Mouse (Mus musculus) ZHBTc4 (cell line): ENCODE measurements around the gene Eri3.

Experiments
- DNase-seq: peaks from one replicate; pipeline ENCODE4 v3.0.0-alpha.2; 2011; ENCODE audit warnings: low read depth, low spot score

Eri3 gene

GRCm38 (mm10) chr4:117577579-117577978 is 27.4 kb downstream of the Eri3 start:
- DNase-seq, result no peak

DNA sequence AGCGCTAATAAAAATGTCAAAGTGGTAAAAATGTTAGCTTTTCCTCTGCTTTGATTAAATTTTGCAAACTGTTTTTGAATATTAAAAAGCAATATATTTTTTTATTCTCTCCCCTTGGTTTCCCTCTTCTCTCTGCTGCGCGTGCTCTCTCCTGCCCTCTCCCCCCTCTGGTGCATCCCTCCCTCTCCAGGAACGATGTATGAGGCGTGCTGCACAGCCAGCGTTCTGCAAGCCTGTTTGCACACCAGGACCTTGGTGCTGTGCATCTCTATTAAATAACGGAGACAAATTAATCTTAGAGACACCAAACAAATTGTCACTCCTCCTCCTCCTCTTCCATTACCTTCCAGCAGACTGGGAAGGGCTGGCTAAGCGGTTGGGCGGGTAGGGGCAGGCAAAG is 31.5 kb downstream of the Eri3 start:
- DNase-seq, result no peak

GRCm38 (mm10) chr4:117585995-117586394 is 35.8 kb downstream of the Eri3 start:
- DNase-seq, result no peak

DNA sequence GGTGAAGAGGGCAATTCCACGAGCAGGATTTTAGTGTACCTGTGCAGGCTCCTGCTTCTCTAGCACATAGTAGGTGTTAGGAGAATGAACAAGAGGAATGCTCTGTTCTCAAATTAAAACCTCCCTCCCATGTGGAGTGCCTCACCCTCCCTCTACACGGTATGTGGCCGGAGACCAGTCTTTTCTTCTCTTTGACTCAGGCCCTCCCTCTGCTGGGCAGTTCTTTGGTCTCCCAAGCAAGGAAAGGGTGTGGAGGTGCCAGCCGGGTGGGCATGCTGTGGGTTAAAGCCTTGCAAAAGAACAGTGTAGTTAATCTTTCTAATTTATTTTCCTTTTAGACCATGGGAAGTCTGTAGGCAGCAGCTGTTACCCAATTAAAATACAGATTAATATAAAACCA is 37.3 kb downstream of the Eri3 start:
- DNase-seq, result no peak

DNA sequence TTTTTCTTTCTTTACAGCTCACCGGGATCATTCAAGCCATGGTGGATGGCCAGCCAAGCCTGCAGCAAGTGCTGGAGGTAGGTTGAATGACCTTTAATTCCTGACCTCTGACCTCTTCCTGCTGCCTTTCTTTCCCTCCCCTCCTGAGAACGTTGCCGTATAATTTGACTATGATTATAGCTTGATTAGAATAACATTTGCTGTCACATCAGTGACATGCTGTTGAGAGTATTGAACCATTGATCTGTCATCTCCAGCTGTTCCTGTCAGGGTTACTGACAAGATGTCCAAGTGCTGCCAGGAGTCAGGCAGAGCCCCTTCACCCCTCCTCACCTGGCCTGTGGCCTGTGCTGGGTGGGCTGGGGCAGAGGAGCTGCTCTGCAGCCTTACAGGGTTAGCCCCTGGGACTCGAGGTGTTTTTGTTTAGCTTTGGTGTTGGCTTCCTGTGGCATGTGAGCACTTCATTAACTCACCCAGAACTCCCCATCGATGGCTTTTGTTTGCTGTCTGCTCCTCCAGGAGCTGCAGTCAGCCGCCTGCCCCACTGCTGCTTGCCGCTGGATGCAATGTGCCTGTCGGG is 39.0 kb downstream of the Eri3 start:
- no peak for DNase-seq

DNA sequence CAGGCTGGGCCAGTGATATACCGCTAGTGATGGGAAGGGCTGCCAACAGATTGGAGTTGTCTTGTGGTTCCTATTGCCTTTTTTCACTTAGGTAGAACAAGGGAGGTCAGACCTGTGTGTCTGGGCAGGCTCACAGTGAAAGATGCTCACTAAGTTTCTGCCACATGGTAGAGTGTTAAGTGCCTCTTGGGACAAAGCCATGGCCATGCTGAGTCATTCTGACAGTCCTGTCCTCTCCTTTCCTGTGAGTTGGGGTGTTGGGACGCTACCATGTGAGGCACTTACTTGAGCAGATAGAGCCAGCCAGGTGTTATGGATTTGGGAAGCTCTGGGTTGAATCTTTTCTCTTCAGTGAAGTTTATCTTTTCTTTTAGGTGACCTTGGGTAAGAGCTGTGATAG is 40.6 kb downstream of the Eri3 start:
- no peak for DNase-seq

DNA sequence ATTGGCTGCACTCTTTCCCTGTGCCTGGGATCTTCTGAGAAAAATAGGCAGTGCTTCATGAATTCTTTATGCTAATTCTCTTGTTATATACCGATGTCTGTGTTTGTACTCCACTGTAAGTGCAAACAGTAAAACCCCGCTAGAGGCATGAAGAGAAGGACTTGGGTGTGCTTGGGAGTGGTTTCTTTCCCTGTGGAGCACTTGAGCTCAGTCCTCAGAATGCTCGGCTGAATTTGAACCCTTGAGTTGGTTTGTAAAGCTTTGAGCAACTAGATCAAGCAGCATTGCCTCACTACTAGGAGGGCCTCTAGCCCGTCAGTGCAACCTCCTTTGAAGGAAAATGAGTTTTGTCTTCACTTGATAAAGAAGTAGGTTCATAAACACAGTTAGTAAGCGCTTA is 42.0 kb downstream of the Eri3 start:
- no peak for DNase-seq

DNA sequence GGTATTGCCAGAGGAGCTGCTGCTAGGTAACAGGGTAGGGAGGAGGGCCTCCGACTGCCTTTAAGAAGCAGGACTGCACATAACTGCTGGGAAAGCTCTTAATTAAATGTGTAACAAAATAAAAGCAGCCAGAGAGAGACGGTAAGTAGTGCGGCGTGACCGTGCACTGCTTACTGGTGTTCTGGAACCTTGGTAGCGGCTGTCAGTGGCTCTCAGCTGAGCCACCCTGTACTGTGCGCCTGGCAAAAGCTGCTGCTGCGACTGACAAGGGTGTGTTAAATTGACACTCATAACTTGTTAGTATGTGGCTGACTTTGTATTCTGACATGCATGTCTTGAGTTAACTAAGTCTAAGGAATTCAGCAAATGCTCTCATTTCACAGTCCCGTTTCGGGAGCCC is 45.1 kb downstream of the Eri3 start:
- no peak for DNase-seq

- no peak for DNase-seq
These were observed 49.9 kb downstream of the Eri3 start for GRCm38 (mm10) chr4:117599986-117600565.

DNA sequence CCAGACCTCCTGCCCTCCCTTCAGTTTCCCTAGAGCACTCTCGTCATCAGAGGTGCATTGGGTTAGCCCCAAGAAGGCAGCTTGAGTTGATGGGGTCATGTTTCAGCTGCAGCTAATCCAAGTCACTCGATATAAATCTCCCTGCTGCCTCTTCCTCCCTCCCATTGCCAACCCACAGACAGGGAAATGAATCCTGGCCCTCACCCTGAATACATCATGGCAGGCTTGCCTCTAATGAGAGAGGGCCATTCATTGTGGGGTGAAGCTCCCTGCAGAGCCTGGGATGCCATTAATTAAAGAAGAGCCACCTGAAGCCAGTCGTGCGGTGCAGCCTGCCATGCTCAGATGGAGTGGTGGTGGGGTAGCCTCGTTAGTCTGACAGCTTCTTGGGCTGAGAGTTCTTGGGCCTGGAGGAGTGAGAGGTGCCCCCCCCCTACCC is 51.2 kb downstream of the Eri3 start:
- no peak for DNase-seq

DNA sequence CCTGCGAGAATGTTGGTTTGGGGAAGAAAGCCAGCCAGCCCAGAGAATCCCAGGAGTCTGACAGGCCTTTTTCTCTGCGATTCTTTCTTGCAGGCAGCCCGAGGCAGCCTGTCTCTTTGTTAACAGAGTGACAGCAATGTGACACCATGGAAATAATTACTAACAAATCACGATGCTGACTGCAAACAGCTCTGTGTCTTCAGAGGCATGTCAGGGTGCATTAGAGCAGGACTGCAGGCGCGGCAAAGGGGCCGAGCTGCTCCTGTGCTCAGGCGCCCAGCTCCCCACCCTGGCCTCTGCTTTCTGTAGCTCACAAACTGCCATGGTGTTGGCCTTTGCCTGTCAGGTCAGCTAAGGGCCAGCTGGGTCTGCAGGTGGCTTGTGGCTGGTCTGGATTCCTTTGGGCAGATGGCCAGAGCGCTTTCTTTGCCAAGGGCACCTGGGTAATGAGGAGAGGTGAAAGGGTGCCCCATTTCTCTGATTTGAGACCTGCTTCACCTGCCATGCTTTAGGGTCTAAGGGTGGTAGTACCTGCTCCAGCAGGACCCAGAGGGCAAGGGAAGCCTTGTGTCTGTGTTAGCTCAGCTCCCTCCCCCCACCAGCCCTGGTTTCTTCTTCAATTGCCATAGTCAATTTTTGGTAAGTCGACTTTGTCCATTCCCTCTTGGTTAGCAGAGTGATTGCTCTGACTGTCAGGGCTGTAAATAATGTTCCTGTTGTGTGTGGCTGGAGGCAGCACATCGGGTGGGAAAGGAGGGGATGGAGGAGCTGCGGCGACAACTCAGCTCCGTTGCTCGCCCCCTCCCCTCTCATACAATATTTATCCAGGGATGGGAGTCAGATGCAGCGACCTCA is 55.2 kb downstream of the Eri3 start:
- DNase-seq, result no peak

DNA sequence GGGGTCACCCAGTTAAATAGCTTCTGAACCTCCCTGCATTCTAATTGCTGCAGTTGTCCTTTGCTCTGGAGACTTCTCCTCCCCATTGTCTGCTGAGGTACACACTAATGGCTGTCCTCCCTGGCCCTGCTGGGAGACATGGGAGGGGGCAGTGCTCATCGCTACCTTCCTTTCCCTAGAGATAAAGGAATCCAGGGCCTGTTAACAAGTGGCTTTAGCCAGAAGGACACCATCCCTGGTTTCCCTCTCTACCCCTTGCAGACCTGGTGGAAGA is 55.7 kb downstream of the Eri3 start:
- DNase-seq, result no peak

DNA sequence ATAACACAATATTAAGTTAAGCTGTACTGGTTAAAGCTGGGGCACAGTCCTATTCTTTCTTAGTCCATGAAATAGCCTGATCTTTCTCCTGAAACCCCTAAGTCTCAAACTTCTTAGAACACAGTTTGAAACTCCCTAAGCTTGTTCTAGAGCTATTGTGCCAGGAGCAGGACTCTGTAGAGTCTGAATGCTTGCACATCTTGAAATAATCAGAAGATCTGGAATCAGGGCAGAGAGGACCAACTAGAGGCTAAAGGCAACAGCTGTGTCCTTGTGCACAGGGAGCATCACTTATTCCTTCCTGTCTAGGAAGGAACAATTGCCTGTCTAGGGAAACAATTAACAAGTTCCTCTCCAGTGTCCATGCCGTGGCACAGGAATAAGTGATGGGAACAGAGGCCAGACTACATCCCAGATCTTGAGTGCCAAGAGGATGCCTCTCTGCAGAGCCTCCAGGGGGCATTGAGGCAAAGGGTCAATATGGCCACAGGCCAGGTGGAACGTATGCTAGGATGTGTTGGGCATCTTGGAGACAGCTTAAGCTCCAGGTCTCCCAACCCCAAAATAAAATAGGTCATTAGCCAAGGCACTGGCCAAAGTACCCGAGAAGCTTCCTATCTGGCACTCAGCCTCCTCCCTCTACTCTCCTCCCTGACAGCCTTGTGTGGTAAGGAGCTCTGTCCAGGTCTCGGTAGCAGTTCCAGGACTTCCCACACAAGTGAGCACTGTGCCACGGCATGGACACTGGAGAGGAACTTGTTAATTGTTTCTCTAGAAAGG is 56.9 kb downstream of the Eri3 start:
- DNase-seq, result no peak

DNA sequence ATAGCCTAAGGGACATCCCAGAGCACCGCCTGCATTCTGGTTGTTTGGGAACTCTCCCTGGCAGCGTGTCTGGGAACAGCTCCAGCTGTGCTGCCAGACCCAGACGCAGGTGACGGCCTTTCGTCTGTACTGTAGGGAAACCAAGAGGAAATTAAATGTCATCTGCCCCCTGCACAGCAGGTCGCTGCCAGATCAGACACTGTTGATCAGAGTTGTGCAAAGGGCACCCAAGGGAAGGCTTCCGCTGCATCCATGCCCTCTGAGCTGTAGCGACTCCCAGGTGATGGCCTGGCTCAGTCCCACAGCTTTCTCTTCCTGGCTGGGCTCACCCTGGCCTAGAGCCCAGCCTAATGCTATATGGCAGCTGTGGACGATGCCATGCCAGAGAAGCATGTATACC is 58.1 kb downstream of the Eri3 start:
- no peak for DNase-seq

DNA sequence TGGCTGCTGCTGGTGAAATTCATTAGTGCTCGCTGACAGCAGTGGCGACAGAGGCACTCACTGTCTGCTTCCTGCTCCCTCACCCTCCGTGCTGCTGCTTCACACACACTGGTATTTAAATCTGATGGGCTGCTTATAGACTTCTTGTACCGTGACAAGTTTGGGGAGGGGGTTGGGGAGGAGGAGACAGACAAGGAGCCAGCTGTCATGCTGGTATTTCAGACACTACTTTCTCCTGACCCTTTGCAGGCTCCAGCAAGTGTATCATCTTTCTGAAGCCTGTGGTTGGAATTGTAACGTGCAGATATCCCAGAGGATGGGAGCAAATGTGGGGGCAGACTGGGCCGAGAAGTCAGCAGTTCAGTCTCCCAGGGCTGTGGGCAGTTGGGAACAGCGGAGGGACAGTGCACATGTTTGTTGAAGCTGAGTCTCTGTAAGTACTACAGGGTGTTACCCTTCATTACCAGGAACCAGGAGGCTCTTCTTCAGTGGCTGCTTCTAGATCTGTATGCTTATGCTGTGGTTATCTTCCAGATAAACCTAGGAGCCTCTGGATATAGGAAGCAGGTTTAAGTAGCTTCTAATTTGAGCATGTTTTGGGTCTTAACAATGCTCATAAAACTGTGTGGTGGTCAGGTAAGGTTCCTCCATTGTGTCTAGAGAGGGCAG is 59.3 kb downstream of the Eri3 start:
- no peak for DNase-seq

DNA sequence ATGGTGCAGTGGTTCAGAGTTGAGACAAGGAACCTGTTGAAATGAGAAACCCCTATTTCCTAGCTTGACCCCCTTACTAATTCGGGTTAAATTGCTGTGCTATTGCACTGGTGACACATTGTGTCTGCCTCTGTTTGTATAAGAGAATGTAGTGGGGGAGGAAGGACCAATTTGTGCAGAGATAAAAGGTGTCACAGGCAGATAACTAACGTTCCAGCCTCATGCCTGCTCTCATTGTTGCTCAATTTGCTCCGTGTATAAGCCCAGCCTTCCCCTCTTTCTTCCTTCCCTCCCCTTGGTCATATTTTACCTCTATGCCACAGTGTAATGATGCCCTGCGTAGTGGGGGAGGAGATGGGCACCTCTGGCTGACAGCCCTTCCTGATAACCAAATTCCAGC is 61.2 kb downstream of the Eri3 start:
- no peak for DNase-seq

GRCm38 (mm10) chr4:117611814-117612213 is 61.6 kb downstream of the Eri3 start:
- DNase-seq, result no peak

GRCm38 (mm10) chr4:117612713-117613112 is 62.5 kb downstream of the Eri3 start:
- DNase-seq, result peak; percentile 65

DNA sequence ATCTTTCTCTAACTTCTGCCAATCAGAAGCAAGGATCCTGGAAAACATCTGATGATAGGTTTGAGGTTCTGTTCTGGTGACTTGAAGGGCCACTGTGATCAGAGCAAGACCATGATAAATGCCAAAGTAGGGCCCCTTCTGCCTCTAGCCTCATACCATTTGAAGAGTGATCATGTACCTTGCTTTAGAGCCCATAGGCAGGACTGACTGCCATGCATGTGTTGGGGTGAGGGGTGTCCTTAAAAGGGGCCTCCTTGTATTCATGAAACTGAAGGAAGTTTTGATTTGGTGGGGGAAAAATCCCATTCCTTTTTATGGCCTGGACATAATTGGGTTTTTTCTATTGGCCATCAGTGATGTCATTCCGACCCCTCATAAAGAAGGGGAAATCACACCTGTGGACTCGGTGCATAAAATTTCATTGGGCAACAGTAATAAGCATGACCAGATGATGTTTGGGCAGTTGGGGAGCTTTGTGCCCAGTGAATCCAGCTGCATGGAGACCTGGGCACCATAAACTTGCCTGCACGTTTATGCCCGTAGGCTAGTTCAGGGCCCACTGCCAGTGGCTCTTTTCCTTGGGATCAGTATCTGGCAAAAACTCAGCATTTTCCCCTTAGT is 63.1 kb downstream of the Eri3 start:
- DNase-seq, result no peak

- no peak for DNase-seq
These were observed 66.4 kb downstream of the Eri3 start for GRCm38 (mm10) chr4:117616600-117616999.

DNA sequence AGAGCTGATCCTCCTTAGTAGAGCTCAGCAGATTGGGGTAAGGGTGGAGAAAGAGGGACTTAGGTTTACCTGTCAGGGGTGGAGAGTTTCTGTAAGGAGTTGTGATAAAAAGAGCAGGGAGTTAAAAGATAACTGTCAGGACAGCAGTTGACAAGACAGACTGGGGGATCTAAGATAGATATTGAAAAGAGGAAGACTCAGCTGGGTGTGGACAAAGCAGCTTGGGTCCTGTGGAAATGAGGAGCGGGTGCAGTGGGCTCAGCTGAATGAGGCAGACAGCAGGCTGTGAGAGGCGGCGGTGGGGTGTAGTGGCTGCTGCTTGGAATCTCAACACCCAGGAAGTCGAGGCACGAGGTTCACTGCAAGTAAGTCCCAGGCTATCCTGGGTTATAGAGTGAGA is 72.1 kb downstream of the Eri3 start:
- no peak for DNase-seq

DNA sequence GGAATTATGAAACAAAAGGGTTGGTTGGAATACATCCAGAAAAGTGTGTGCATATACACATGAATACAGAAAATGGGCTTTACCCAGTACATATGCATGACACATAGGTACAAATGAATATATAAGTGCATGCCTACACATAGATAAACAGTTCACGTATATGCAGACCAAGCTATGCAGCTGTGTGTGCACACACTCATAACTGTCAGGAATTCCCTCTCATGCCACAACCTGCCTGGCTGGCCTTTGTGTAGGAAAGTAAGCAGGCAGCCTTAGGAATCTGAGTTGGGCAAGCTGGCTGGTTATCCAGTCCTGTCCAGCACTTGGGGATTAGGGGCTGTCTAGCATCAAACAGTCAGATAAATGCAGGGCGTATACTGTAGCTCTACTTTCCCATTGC is 72.9 kb downstream of the Eri3 start:
- DNase-seq, result no peak
